Mouse (Mus musculus): ENCODE results near the gene Aig1. TPM values are rescaled to one million over a fixed set of nuclear protein-coding genes. Genes with fewer than 3 reads are reported as not detected.

Gene Aig1
- polyA plus RNA-seq, 1 experiment from 2014 or later, result 36.1 TPM

GRCm38 (mm10) chr10:13714920-13715293 is 153.9 kb downstream of the Aig1 start:
- Histone ChIP-seq H3K27me3 (replicated peaks; ENCODE audit: control insufficient read depth, insufficient read depth, low read length) (no peaks in the 10 kb centered on the region), H3K4me1 (ENCODE audit: control insufficient read depth, insufficient read depth, low read length) (peaks cover 41% of the 10 kb centered on the region), H3K9ac (ENCODE audit: low read depth, low read length) (peak overlapping the region; percentile 20; the same call in 1 of the 2 replicates), H3K4me2 (ENCODE audit: low read depth, low read length) (0 out of 2 replicates have a peak overlapping the region, but pooled peaks have one; percentile 14), H3K27ac (replicated peaks; ENCODE audit: low read depth, low read length) (0 out of 2 replicates have a peak overlapping the region, but pooled peaks have one; percentile 36), H3K4me3 (ENCODE audit: low read depth, low read length) (no peak overlapping the region), H3K36me3 (ENCODE audit: control insufficient read depth, insufficient read depth, low read length) (no peaks in the 10 kb centered on the region), H3K9me3 (ENCODE audit: control insufficient read depth, low read length) (no peaks in the 10 kb centered on the region)
- WGBS, result 49% methylated on average over 7 of the region's 7 CpGs
- ATAC-seq (ENCODE audit: low read depth), result no peak
- no peak for DNase-seq (ENCODE audit: low spot score)

DNA sequence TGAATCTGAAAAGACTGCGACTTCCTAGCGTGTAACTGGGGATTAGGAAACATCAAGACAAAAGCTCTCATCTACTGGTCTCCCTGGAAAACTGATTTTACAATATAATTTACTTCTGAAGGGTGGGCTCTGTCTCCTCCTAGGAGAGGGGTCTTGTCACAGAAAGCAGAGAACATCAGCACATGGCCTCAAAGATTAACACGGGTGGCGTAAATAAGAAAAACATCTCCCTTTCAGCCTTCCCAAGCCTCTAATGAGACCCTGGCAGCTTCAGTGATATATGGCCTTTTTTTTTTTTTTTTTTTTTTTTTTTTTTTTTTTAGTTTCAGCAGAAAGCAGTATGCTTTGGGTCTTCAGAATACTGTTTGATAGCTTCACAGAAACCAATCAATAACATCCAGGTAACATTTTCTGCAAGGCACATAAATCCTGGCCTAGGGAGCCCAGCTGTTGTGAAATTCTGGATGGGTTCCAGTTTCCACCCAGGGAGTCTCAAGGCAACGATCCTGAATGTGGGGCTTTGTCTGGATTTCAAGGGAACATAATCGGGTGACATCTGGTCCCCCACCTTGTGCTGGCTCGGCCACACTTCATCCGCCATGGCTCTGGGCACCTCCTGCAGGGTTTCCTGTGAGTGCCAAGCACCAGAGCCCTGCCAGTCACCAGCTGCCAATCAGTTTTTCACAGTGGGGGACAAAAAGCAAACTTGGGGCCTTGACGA is 154.4 kb downstream of the Aig1 start:
- DNase-seq (ENCODE audit: low spot score) (peak; percentile 83), ATAC-seq (ENCODE audit: low read depth) (peak; percentile 82)
- Histone ChIP-seq H3K9me3 (ENCODE audit: control insufficient read depth, low read length) (no peaks in the 10 kb centered on the region), H3K36me3 (ENCODE audit: control insufficient read depth, insufficient read depth, low read length) (no peaks in the 10 kb centered on the region), H3K4me3 (ENCODE audit: low read depth, low read length) (no peak overlapping the region), H3K4me1 (ENCODE audit: control insufficient read depth, insufficient read depth, low read length) (peaks cover 41% of the 10 kb centered on the region), H3K9ac (ENCODE audit: low read depth, low read length) (0 out of 2 replicates have a peak overlapping the region, but pooled peaks have one; percentile 20), H3K4me2 (ENCODE audit: low read depth, low read length) (0 out of 2 replicates have a peak overlapping the region, but pooled peaks have one; percentile 14), H3K27me3 (replicated peaks; ENCODE audit: control insufficient read depth, insufficient read depth, low read length) (no peaks in the 10 kb centered on the region), H3K27ac (replicated peaks; ENCODE audit: low read depth, low read length) (peak overlapping the region; percentile 65)
- WGBS, result 28% methylated on average over 9 of the region's 9 CpGs

DNA sequence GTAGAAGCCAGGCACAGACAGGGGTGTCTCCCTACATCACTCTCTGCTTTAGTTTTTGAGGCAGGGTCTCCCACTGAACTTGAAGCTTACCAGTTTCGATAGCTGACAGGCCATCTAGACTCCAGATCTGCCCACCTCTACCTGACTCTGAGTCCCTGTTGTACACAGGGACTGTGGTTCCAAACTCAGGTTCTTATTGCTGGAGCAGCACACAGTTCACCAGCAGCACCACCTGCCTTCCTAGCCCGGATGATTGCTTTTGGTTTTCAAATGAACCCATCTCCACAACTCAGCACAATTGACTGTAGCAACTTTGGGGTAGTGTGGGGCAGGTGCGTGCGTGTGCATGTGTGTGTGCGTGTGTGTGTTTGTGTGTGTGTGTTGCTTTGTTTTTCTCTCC is 155.1 kb downstream of the Aig1 start:
- no peaks in the 10 kb centered on the region for H3K9me3 ChIP-seq (ENCODE audit: control insufficient read depth, low read length)
- no peak overlapping the region for H3K9ac ChIP-seq (ENCODE audit: low read depth, low read length)
- H3K4me1 ChIP-seq (ENCODE audit: control insufficient read depth, insufficient read depth, low read length), result peaks cover 41% of the 10 kb centered on the region
- WGBS, result 88% methylated on average over 5 of the region's 5 CpGs
- DNase-seq (ENCODE audit: low spot score), result no peak
- H3K36me3 ChIP-seq (ENCODE audit: control insufficient read depth, insufficient read depth, low read length), result no peaks in the 10 kb centered on the region
- no peak for ATAC-seq (ENCODE audit: low read depth)
- H3K4me3 ChIP-seq (ENCODE audit: low read depth, low read length), result no peak overlapping the region
- H3K4me2 ChIP-seq (ENCODE audit: low read depth, low read length), result no peak overlapping the region
- peak overlapping the region; percentile 65 for H3K27ac ChIP-seq (replicated peaks; ENCODE audit: low read depth, low read length)
- H3K27me3 ChIP-seq (replicated peaks; ENCODE audit: control insufficient read depth, insufficient read depth, low read length), result no peaks in the 10 kb centered on the region

GRCm38 (mm10) chr10:13713116-13713515 is 155.7 kb downstream of the Aig1 start:
- Histone ChIP-seq H3K4me1 (ENCODE audit: control insufficient read depth, insufficient read depth, low read length) (peaks cover 41% of the 10 kb centered on the region), H3K4me3 (ENCODE audit: low read depth, low read length) (no peak overlapping the region), H3K27ac (replicated peaks; ENCODE audit: low read depth, low read length) (peak overlapping the region; percentile 25; the same call in 1 of the 2 replicates), H3K4me2 (ENCODE audit: low read depth, low read length) (no peak overlapping the region), H3K27me3 (replicated peaks; ENCODE audit: control insufficient read depth, insufficient read depth, low read length) (no peaks in the 10 kb centered on the region), H3K9me3 (ENCODE audit: control insufficient read depth, low read length) (no peaks in the 10 kb centered on the region), H3K36me3 (ENCODE audit: control insufficient read depth, insufficient read depth, low read length) (no peaks in the 10 kb centered on the region), H3K9ac (ENCODE audit: low read depth, low read length) (no peak overlapping the region)
- 31% methylated on average over 2 of the region's 2 CpGs for WGBS
- ATAC-seq (ENCODE audit: low read depth) (peak; percentile 45; the same call in 1 of the 2 replicates), DNase-seq (ENCODE audit: low spot score) (peak; percentile 89)

GRCm38 (mm10) chr10:13711281-13711829 is 157.4 kb downstream of the Aig1 start:
- WGBS, result 39% methylated on average over 8 of the region's 8 CpGs

GRCm38 (mm10) chr10:13705771-13706170 is 163.0 kb downstream of the Aig1 start:
- Histone ChIP-seq H3K27me3 (replicated peaks; ENCODE audit: control insufficient read depth, insufficient read depth, low read length) (no peaks in the 10 kb centered on the region), H3K9me3 (ENCODE audit: control insufficient read depth, low read length) (no peaks in the 10 kb centered on the region), H3K27ac (replicated peaks; ENCODE audit: low read depth, low read length) (no peak overlapping the region), H3K4me2 (ENCODE audit: low read depth, low read length) (no peak overlapping the region), H3K9ac (ENCODE audit: low read depth, low read length) (no peak overlapping the region), H3K36me3 (ENCODE audit: control insufficient read depth, insufficient read depth, low read length) (no peaks in the 10 kb centered on the region), H3K4me3 (ENCODE audit: low read depth, low read length) (no peak overlapping the region), H3K4me1 (ENCODE audit: control insufficient read depth, insufficient read depth, low read length) (peaks cover 8% of the 10 kb centered on the region; the same call in 1 of the 2 replicates)
- peak; percentile 57 for DNase-seq (ENCODE audit: low spot score)
- ATAC-seq (ENCODE audit: low read depth), result no peak
- 48% methylated on average over 4 of the region's 4 CpGs for WGBS

More at GRCm38 (mm10) chr10:13711281-13711829, 157.4 kb downstream of the Aig1 start:
- Histone ChIP-seq H3K27me3 (replicated peaks; ENCODE audit: control insufficient read depth, insufficient read depth, low read length) (no peaks in the 10 kb centered on the region), H3K4me1 (ENCODE audit: control insufficient read depth, insufficient read depth, low read length) (peaks cover 34% of the 10 kb centered on the region), H3K4me2 (ENCODE audit: low read depth, low read length) (no peak overlapping the region), H3K4me3 (ENCODE audit: low read depth, low read length) (no peak overlapping the region), H3K36me3 (ENCODE audit: control insufficient read depth, insufficient read depth, low read length) (no peaks in the 10 kb centered on the region), H3K9me3 (ENCODE audit: control insufficient read depth, low read length) (no peaks in the 10 kb centered on the region), H3K27ac (replicated peaks; ENCODE audit: low read depth, low read length) (no peak overlapping the region), H3K9ac (ENCODE audit: low read depth, low read length) (no peak overlapping the region)
- DNase-seq (ENCODE audit: low spot score) (peak; percentile 67), ATAC-seq (ENCODE audit: low read depth) (no peak)

- Histone ChIP-seq H3K9ac (ENCODE audit: low read depth, low read length) (no peak overlapping the region), H3K27ac (replicated peaks; ENCODE audit: low read depth, low read length) (no peak overlapping the region), H3K36me3 (ENCODE audit: control insufficient read depth, insufficient read depth, low read length) (no peaks in the 10 kb centered on the region), H3K9me3 (ENCODE audit: control insufficient read depth, low read length) (no peaks in the 10 kb centered on the region), H3K4me1 (ENCODE audit: control insufficient read depth, insufficient read depth, low read length) (peaks cover 8% of the 10 kb centered on the region; the same call in 1 of the 2 replicates), H3K4me2 (ENCODE audit: low read depth, low read length) (no peak overlapping the region), H3K4me3 (ENCODE audit: low read depth, low read length) (no peak overlapping the region), H3K27me3 (replicated peaks; ENCODE audit: control insufficient read depth, insufficient read depth, low read length) (no peaks in the 10 kb centered on the region)
- DNase-seq (ENCODE audit: low spot score) (no peak), ATAC-seq (ENCODE audit: low read depth) (no peak)
- WGBS, result 64% methylated on average over 6 of the region's 6 CpGs
These were observed 166.1 kb downstream of the Aig1 start for GRCm38 (mm10) chr10:13702688-13703087.

DNA sequence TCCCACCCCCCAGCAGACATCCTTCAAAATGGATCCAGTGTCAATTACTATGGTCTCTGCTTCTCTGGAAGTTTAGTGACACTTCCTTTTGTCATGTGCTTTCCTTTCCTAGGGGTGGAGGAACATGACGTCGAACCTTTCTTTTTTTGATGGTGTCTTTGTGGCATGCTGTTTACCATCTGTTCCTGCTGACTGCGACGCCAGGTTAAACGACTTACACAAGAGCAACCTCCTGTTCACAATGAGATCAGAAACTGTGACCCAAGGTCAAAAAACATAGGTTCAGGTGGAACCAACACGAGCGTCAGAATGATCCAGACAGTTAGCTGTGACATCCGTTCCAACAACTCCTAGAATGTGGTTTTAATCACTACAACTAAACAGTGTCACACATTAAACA is 166.7 kb downstream of the Aig1 start:
- no peaks in the 10 kb centered on the region for H3K27me3 ChIP-seq (replicated peaks; ENCODE audit: control insufficient read depth, insufficient read depth, low read length)
- WGBS, result 34% methylated on average over 8 of the region's 8 CpGs

More for the DNA sequence above, 166.7 kb downstream of the Aig1 start:
- no peaks in the 10 kb centered on the region for H3K9me3 ChIP-seq (ENCODE audit: control insufficient read depth, low read length)
- H3K4me2 ChIP-seq (ENCODE audit: low read depth, low read length), result no peak overlapping the region
- ATAC-seq (ENCODE audit: low read depth) (no peak), DNase-seq (ENCODE audit: low spot score) (no peak)
- no peak overlapping the region for H3K4me3 ChIP-seq (ENCODE audit: low read depth, low read length)
- no peak overlapping the region for H3K27ac ChIP-seq (replicated peaks; ENCODE audit: low read depth, low read length)
- H3K9ac ChIP-seq (ENCODE audit: low read depth, low read length), result no peak overlapping the region
- H3K36me3 ChIP-seq (ENCODE audit: control insufficient read depth, insufficient read depth, low read length), result no peaks in the 10 kb centered on the region
- H3K4me1 ChIP-seq (ENCODE audit: control insufficient read depth, insufficient read depth, low read length), result peaks cover 8% of the 10 kb centered on the region; the same call in 1 of the 2 replicates
